Mouse (Mus musculus) MEL (cell line): ENCODE measurements around the gene Ccser1.

Experiments used
- CTCF ChIP-seq, 3 experiments: IDR thresholded peaks in 2 of 3; conservative IDR thresholded peaks in 1 of 3; 2 replicates each; pipeline ENCODE4 v1.5.1; 2011 to 2012; ENCODE audit warnings: low read length in 3 of 3, low read depth in 2 of 3, mild to moderate bottlenecking in 2 of 3, improper control_type of control experiment in 1 of 3, inconsistent platforms in 1 of 3, mixed read lengths in 1 of 3, moderate library complexity in 1 of 3; ENCODE audit not compliant: control insufficient read depth in 1 of 3, insufficient read depth in 1 of 3, poor library complexity in 1 of 3, severe bottlenecking in 1 of 3
- HCFC1 ChIP-seq: IDR thresholded peaks from 2 replicates; pipeline ENCODE4 v1.6.1; 2012; ENCODE audit warnings: low read depth, mild to moderate bottlenecking, inconsistent platforms, low read length, improper control_type of control experiment, moderate library complexity
- MEF2A ChIP-seq: IDR thresholded peaks from 2 replicates; pipeline ENCODE4 v1.6.1; 2014; ENCODE audit warnings: low read depth, mild to moderate bottlenecking, inconsistent platforms, low read length, improper control_type of control experiment; ENCODE audit not compliant: poor library complexity, insufficient replicate concordance, severe bottlenecking; ENCODE audit errors: extremely low read depth
- MXI1 ChIP-seq: IDR thresholded peaks from 2 replicates; pipeline ENCODE4 v1.6.1; 2011; ENCODE audit warnings: mild to moderate bottlenecking, low read depth, low read length, improper control_type of control experiment
- POLR2A ChIP-seq, 2 experiments: IDR thresholded peaks; 2 replicates each; pipeline ENCODE4 v1.6.1; 2011 to 2012; ENCODE audit warnings: low read length in 2 of 2, mild to moderate bottlenecking in 2 of 2, control low read depth in 1 of 2, improper control_type of control experiment in 1 of 2, low read depth in 1 of 2, moderate library complexity in 1 of 2; ENCODE audit not compliant: control insufficient read depth in 1 of 2, insufficient read depth in 1 of 2, poor library complexity in 1 of 2
- RAD21 ChIP-seq: IDR thresholded peaks from 2 replicates; pipeline ENCODE4 v1.6.1; 2011; ENCODE audit warnings: mild to moderate bottlenecking, low read depth, low read length, improper control_type of control experiment
- TAL1 ChIP-seq: IDR thresholded peaks from 2 replicates; pipeline ENCODE4 v1.6.1; 2012; ENCODE audit warnings: mild to moderate bottlenecking, inconsistent platforms, low read length, moderate library complexity, mixed read lengths
- TBP ChIP-seq: IDR thresholded peaks from 2 replicates; pipeline ENCODE4 v1.8.0; 2011; ENCODE audit warnings: low read depth, low read length, improper control_type of control experiment
- ZC3H11A ChIP-seq: IDR thresholded peaks from 2 replicates; pipeline ENCODE4 v1.6.1; 2012; ENCODE audit warnings: low read depth, mild to moderate bottlenecking, inconsistent platforms, low read length, improper control_type of control experiment
- ZKSCAN1 ChIP-seq: IDR thresholded peaks from 2 replicates; pipeline ENCODE4 v1.6.1; 2012; ENCODE audit warnings: low read depth, mild to moderate bottlenecking, inconsistent platforms, low read length, improper control_type of control experiment, moderate library complexity

- no peak for TF ChIP-seq CTCF (IDR thresholded peaks at IDR 0.05 in 2 of 3, conservative IDR thresholded peaks at IDR 0.05 in 1 of 3; ENCODE audit: control insufficient read depth in 1 of 3, insufficient read depth in 1 of 3, low read depth in 2 of 3, low read length in 3 of 3, poor library complexity in 1 of 3, severe bottlenecking in 1 of 3)
- TF ChIP-seq TAL1: no peak
- TF ChIP-seq RAD21: no peak
- no peak for TF ChIP-seq ZKSCAN1
- no peak for TF ChIP-seq ZC3H11A
- TF ChIP-seq POLR2A (IDR thresholded peaks at IDR 0.05; ENCODE audit: control insufficient read depth in 1 of 2, insufficient read depth in 1 of 2, low read depth in 1 of 2, low read length in 2 of 2, poor library complexity in 1 of 2): no peak
- no peak for TF ChIP-seq HCFC1
- TF ChIP-seq MEF2A: no peak
- no peak for TF ChIP-seq TBP
- no peak for TF ChIP-seq MXI1
Observed at GRCm38 (mm10) chr6:62221856-62222255, 1041.7 kb downstream of the Ccser1 start.
